Mouse (Mus musculus) small intestine, adult 2 months (tissue): ENCODE results near the gene Mettl17.

ENCODE experiments used
- CTCF ChIP-seq: fragments of 200-500 bp; IDR thresholded peaks from 2 replicates; pipeline ENCODE4 v1.5.1; 2012; ENCODE audit warnings: low read depth, mild to moderate bottlenecking, control low read depth, inconsistent platforms, low read length, moderate library complexity, mixed read lengths; ENCODE audit not compliant: insufficient replicate concordance, insufficient read length; ENCODE audit errors: extremely low read depth
- POLR2A ChIP-seq: fragments of 200-500 bp; IDR thresholded peaks from 2 replicates; pipeline ENCODE4 v1.6.1; 2012; ENCODE audit warnings: low read depth, mild to moderate bottlenecking, control low read depth, inconsistent platforms, low read length, moderate library complexity

GRCm38 (mm10) chr14:51853399-51853798 is 31.2 kb upstream of the Mettl17 start, which contains the start of gene Ear6:
- TF ChIP-seq POLR2A (no peak), CTCF (no peak)
